Mouse (Mus musculus): ENCODE data around the gene Psmd2. TPM values are rescaled to one million over a fixed set of nuclear protein-coding genes. Genes with fewer than 3 reads are reported as not detected.
"Not testable (repeated sequence)": the region's sequence is repeated elsewhere in the genome, so short reads cannot be mapped to it uniquely, and the experiment has no call there.

Psmd2 gene
- total RNA-seq, 2 experiments from 2014 or later, result 262 to 273 TPM

GRCm38 (mm10) chr16:20651947-20652310 is 477 bp downstream of the Psmd2 start:
- intact Hi-C loops (cut with DNase I), result no loop called here

GRCm38 (mm10) chr16:20653315-20653714 is 1.9 kb downstream of the Psmd2 start:
- intact Hi-C loops (cut with DNase I), result no loop called here

More at GRCm38 (mm10) chr16:20651947-20652310, 477 bp downstream of the Psmd2 start:
- no peak for DNase-seq

GRCm38 (mm10) chr16:20657661-20658060 is 6.2 kb downstream of the Psmd2 start:
- intact Hi-C loops (cut with DNase I), result no loop called here
- DNase-seq, result no peak

More at GRCm38 (mm10) chr16:20653315-20653714, 1.9 kb downstream of the Psmd2 start:
- DNase-seq, result no peak

- intact Hi-C loops (cut with DNase I); DNase-seq: not testable (repeated sequence)
Observed at GRCm38 (mm10) chr16:20668013-20668412, 16.6 kb downstream of the Psmd2 start, which contains the start of gene Eif4g1. Gene Eif4g1, plus strand, starts transcription at chr16:20668313.

- intact Hi-C loops (cut with DNase I), result no loop called here
- DNase-seq, result no peak
Observed at GRCm38 (mm10) chr16:20670291-20670690, 18.8 kb downstream of the Psmd2 start.

GRCm38 (mm10) chr16:20671886-20672285 is 20.4 kb downstream of the Psmd2 start:
- intact Hi-C loops (cut with DNase I), result no loop called here
- DNase-seq, result no peak

GRCm38 (mm10) chr16:20672500-20672902 is 21.0 kb downstream of the Psmd2 start:
- peak; percentile 97 for DNase-seq
- intact Hi-C loops (cut with DNase I), result no loop called here

- DNase-seq, result peak; percentile 66
- intact Hi-C loops (cut with DNase I), result no loop called here
Observed at GRCm38 (mm10) chr16:20672965-20673705, 21.7 kb downstream of the Psmd2 start.

- intact Hi-C loops (cut with DNase I), result no loop called here
Observed at GRCm38 (mm10) chr16:20673706-20674303, 22.4 kb downstream of the Psmd2 start.

GRCm38 (mm10) chr16:20675213-20675612 is 23.8 kb downstream of the Psmd2 start:
- intact Hi-C loops (cut with DNase I), result no loop called here
- DNase-seq, result no peak

More at GRCm38 (mm10) chr16:20673706-20674303, 22.4 kb downstream of the Psmd2 start:
- DNase-seq, result no peak

GRCm38 (mm10) chr16:20676702-20677101 is 25.2 kb downstream of the Psmd2 start:
- intact Hi-C loops (cut with DNase I), result no loop called here
- no peak for DNase-seq

- intact Hi-C loops (cut with DNase I), result no loop called here
- no peak for DNase-seq
Observed at GRCm38 (mm10) chr16:20677380-20677779, 25.9 kb downstream of the Psmd2 start.

- peak; percentile 76 for DNase-seq
- intact Hi-C loops (cut with DNase I), result no loop called here
Observed at GRCm38 (mm10) chr16:20677974-20678675, 26.7 kb downstream of the Psmd2 start.

- intact Hi-C loops (cut with DNase I), result no loop called here
Observed at GRCm38 (mm10) chr16:20690774-20691173, 39.3 kb downstream of the Psmd2 start.

GRCm38 (mm10) chr16:20691617-20692016 is 40.2 kb downstream of the Psmd2 start:
- intact Hi-C loops (cut with DNase I), result no loop called here
- no peak for DNase-seq

More at GRCm38 (mm10) chr16:20690774-20691173, 39.3 kb downstream of the Psmd2 start:
- DNase-seq, result no peak

- intact Hi-C loops (cut with DNase I), result no loop called here
- peak; percentile 28 for DNase-seq
Observed at GRCm38 (mm10) chr16:20692241-20692965, 41.0 kb downstream of the Psmd2 start.

GRCm38 (mm10) chr16:20693111-20693701 is 41.8 kb downstream of the Psmd2 start, which contains the start of gene Fam131a:
Gene Fam131a, plus strand, starts transcription at chr16:20693241.
- DNase-seq, result peak; percentile 97
- intact Hi-C loops (cut with DNase I), result no loop called here

GRCm38 (mm10) chr16:20694781-20695180 is 43.3 kb downstream of the Psmd2 start:
- peak; percentile 47 for DNase-seq
- intact Hi-C loops (cut with DNase I), result no loop called here

GRCm38 (mm10) chr16:20695622-20696323 is 44.3 kb downstream of the Psmd2 start:
- intact Hi-C loops (cut with DNase I), result no loop called here
- DNase-seq, result peak; percentile 93

- DNase-seq, result no peak
- intact Hi-C loops (cut with DNase I), result no loop called here
Observed at GRCm38 (mm10) chr16:20699266-20699665, 47.8 kb downstream of the Psmd2 start.

Measured in left cerebral cortex, postnatal 4 days (tissue).